Mouse (Mus musculus): ENCODE data around the gene Csdc2. TPM values are rescaled to one million over a fixed set of nuclear protein-coding genes. Genes with fewer than 3 reads are reported as not detected.
"Not testable (repeated sequence)": the region's sequence is repeated elsewhere in the genome, so short reads cannot be mapped to it uniquely, and the experiment has no call there.

Csdc2 gene
- total RNA-seq, 2 experiments from 2014 or later: not detected

DNA sequence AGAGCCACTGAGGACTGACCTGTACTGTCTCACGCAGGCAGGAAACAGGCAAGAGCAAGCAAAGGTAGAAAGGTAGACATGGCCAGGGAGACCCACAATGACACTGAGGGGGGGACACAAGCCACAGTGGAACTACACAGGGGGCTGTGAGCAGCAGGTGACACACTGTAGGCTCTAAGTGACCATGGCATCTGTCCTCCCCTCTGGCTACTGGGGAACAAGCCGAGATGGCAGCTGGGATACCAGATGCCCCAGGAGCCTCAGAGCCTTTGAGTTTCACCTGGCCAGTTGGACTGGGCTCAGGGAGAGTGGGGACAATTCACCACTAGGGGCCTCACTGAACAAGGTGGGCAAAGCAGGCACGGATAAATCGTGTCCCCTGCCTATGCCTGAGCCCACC lies 15.8 kb downstream of the Csdc2 start:
- no peak for ATAC-seq (replicated peaks; ENCODE audit: poor library complexity)

DNA sequence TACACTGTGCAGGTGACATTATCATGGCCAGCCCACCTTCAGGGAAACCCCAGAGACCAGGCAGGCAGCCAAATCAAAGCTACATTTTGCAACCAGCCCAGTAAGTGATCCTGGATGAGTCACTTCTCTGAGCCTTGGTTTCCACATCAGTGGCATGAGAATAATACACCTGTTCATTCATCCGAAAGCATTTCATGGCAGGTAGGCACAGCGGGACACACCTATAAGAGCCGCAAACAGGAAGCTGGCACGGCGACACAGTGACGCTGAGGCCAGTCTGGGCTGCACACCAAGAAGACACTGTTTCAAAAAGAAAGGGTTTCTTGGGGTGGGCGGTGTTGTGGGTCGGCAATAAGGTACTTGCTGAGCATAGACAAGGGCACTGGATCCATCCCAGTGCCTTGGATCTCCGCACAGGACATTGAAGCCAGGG lies 17.6 kb downstream of the Csdc2 start:
- ATAC-seq (replicated peaks; ENCODE audit: poor library complexity): no peak

DNA sequence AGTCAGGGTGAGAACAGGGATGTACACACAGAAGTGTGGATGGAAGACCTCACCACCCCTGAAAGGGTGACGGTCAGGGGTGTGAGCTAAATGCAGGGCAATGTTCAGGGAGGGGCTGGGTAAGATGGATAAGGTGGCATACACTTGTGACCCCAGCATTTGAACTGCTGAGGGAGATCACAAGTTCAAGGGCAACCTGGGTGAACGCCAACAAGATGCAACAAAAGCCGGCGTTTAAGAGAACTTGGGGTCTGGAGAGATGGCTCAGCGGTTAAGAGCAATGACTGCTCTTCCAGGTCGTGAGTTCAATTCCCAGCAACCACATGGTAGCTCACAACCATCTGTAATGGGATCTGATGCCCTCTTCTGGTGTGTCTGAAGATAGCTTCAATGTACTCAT lies 18.2 kb downstream of the Csdc2 start:
- no peak for ATAC-seq (replicated peaks; ENCODE audit: poor library complexity)

DNA sequence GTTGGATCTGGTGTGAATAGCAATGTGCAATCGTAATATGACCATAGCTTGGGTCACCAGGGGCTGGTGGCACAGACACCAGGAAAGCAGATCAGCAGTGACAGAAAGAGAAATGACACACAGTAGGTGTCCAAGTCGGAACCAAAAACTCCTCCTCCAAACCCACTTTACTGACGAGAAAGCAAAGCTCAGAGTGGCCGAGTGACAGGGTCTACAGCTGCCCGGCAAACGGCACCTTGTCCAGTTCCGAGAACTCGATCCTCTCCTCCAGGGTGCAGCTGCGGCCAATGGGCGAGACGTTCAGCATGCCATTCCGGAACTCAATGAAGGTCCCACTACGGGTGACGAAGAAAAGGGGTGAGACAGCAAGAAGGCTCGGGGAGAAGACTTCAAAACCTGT lies 18.9 kb downstream of the Csdc2 start:
- no peak for ATAC-seq (replicated peaks; ENCODE audit: poor library complexity)

DNA sequence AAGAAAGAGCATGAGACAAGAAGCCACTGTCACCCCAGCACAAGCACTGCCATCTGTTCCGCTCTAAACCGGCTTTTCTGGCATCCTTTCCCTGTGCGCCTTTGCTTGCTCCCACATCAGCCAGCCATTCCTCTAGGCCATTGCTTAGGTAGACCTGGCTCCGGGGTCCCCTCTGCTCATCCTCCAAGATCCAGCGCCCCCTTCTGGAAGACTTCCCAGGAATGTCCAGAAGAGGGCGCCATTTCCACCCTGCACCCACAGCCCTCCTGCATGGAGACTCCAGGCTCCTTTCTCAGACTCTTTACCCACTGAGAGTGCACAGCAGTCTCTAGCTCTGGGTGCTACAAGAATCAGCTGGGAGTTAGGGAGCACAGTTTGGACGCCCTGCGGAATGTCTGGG lies 19.9 kb downstream of the Csdc2 start:
- peak; percentile 35; the same call in 1 of the 2 replicates for ATAC-seq (replicated peaks; ENCODE audit: poor library complexity)

DNA sequence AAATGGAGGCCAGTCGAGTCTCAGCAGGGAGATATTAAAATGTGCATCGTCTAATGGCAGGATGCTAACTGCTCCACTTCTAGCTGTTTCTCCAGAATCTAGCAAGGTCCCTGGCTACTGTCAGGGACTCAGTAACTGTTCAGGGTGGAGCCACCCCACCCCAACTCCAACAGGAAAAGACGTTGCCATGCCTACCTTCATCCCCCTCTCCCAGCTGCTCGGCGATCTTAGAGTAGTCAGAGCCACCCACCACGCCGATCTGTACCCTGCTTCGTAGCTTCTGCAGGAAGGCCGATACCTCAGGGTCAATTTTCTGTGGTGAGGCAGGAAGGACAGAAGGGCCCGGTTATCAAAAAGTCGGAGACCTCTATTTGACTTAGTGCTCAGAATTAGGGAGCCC lies 21.0 kb downstream of the Csdc2 start:
- no peak for ATAC-seq (replicated peaks; ENCODE audit: poor library complexity)

DNA sequence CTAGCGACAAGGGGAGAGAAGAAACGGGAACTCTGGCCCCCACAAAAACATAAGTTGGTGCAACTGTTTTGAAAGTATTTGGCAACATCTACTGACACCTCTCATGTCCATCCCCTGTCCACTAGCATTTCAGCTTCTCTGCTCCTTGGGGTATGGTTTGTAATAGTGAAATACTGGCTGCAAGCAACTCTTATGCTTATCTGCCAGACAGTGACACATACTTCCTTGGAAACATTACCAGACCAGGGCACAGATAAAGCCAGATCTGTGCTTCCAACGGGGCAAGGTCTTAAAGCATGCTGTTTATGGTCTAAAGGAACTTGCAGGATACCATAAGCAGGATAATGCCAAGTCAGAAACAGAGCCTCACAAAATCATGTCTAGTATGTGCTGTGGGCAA lies 22.3 kb downstream of the Csdc2 start:
- ATAC-seq (replicated peaks; ENCODE audit: poor library complexity): 0 out of 2 replicates have a peak, but pooled peaks have one; percentile 3

DNA sequence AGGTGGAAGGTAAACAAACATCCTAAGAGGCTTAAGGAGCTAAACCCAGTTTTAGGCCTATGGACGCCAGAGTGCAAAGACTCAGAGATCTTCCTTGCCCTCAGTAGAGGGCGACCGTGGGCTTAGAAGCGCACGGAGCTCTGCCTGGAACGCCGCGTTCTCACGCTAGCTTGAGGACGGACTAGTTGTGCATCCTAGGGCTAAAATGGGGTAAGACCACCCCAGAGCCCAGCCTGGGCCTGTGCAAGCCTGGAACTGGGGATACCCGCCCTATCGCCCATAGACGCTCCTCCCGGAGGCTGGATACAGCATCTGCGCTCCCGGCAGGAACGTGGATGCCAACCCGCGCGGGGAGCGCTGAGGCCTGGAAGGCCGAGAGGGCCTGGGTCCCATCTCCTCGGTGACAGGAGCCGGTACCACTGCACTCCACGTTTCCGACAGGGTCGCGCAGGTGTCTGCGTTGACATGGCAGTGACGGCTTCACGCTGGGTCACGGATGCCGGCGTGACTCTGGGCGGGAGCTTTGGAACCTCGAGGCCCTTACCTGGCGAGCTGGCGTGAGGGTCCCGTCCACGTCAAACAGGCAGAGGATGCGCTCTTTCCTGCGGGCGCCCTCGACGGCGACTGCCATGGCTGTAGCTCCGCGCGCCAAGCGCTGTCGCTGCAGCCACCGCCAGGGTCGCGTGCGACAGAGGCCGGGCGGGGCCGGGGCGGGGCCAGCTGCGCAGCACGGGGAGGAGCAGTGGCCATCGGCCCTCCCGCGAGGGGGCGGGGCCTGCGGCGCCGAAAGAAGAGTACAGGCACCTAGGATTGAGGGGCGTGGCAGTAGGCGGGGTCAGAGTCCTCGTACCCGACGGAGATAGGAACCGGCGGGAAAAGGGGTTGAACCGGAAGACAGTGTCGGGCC lies 23.9 kb downstream of the Csdc2 start, which contains the start of gene Pmm1:
Gene Pmm1 (minus strand): TSS at position 760 of the 907 bp plus-strand sequence.
- peak; percentile 92 for ATAC-seq (replicated peaks; ENCODE audit: poor library complexity)

DNA sequence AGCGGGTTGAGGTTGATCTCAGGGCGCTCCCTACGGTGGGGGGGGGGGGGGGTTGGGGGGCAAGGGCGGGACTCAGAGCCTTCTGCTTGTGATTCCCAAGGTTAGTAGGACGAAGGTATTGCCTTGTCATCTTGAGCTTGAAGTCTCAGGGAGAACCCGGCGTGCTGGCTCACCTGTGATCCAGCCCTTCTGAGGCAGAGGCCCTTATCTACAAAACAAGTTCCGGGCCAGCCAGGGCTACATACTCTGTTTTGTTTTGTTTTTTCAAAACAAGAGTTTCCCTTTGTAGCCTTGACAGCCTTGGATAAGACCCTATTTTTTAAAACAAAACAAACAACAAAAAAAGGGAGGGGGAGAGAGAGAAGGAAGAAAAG lies 24.5 kb downstream of the Csdc2 start:
- no peak; the same call in 1 of the 2 replicates for ATAC-seq (replicated peaks; ENCODE audit: poor library complexity)

DNA sequence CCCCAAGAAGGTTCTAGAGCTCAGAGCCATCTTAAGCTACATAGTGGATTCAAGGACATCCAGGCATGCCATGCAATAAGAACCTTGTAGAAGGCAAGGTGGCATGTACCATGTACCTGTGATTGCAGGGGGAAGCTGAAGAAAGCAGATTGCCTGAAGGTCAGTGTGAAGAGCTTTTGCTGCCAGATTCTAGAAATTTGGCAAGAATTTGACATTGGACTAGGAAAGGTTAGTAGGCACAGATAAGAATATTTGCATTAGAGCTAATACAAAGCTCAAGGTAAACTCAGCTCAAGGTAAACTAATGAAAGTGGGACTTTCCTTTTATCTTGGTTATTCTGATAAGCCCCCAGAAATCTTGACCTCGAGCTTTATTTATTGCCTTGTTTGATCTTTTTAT lies 27.7 kb downstream of the Csdc2 start:
- ATAC-seq (replicated peaks; ENCODE audit: poor library complexity): no peak

DNA sequence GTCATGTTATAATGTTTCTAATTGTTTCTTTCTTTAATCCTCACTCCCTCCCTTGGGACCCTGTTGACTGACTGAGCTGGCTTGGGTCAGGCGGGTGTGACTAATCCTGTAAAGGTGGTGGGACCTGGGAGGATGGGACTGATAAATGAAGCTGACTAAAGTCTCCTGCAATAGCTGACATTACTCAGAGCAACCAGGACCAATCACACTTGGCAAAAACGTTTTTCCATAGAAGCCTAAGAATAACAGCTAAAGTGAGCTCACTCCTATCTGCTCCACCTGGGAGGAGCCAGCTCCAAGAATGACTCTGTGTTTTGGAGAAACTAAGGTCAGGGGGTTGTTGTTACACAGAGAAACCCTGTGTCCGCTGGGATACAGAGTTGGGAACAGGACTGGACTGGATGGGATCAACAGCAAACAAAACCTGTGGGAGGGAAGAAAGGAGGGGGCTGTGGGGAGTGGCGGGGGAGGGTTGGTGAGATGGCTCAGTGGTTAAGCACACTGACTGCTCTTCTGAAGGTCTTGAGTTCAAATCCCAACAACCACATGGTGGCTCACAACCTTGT lies 28.5 kb downstream of the Csdc2 start:
- no peak for ATAC-seq (replicated peaks; ENCODE audit: poor library complexity)

DNA sequence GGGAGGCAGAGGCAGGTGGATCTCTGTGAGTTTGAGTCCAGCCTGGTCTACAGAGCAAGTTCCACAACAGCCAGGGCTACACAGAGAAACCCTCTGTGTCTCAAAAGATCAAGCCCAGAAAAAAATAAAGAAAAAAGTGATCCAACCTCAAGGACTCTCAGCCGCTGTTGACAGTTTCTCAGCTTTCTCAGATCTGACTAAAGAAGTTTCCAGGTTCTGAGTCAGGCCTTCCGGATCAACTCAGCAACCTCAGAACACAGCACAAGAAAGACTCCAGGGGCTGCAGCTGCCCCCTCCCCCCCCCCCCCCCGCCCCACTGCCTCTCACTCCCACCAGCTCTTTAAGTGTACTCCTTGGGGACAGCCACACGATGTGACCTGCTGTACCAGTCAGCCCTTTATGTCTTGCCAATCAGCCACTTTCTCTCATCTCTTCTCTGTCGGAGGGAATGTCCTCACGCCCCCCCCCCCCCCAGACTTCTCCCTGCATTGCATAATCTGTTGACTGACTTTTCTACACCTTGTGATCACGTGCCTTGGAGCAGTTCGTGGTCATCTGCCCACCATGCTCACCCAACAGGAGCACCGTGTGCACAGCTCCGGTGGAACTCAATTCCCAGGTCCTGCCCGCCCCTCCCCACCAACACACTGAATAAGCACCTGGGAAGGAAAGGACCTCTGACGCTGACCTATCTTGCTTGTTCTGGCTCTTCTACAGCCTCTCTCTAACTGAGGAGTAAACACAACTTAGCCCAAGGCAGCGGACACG lies 29.7 kb downstream of the Csdc2 start:
- ATAC-seq (replicated peaks; ENCODE audit: poor library complexity): no peak

DNA sequence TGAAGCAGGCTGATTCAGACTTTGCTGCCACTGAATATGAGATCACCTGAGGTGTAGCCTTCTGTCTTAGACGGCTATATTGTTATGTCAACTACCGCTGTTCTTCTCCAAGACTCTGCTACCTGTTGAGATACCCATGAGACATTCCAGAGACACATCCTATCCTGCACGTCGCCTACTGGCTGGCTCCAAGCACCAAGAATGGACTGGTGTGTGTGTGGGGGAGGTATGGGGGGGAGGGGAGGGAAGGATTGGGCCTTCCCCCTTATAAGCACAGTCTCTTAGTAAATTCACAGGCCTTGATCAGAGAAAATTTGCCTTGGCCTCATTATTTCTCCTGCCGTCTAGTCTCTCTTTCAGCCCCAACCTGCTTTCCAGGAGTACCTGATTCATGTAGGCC lies 31.3 kb downstream of the Csdc2 start:
- no peak for ATAC-seq (replicated peaks; ENCODE audit: poor library complexity)

DNA sequence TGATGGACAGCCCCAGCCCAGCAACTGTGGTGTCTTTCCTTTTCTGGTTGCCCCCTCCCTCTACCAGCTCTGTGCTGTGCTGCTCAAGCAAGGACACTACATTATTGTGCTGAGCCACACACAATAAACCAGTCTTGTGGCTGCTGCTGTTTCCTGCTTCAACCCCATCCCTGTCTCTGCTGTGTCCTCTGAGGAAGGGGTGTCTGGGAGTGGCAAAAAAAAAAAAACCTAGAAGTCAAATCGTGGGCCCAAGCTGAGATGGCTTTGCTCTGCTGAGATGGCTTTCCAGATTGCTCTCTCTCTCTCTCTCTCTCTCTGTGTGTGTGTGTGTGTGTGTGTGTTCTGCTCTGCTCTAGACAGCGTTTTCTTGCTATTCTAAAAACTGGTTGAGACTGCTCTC lies 31.9 kb downstream of the Csdc2 start:
- no peak for ATAC-seq (replicated peaks; ENCODE audit: poor library complexity)

DNA sequence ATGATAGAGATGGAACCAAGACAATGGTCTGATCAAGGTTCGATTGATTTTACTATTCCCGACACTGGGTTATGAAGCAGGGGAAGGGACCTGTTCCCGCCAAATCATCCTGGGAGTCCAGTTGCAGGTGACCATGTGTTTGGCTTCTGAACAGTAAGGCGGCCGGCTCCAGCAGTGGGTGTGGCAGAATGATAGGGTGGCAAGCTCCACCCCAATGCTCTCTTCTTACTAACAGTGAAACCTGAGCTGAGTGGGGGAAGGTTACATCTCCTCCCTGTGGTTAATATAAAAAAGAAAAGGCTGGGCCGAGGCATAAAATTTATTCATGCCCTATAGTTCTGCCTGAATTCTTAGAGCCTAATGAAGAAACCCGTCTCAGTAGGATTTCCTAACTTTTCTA lies 32.6 kb downstream of the Csdc2 start:
- peak; percentile 75 for ATAC-seq (replicated peaks; ENCODE audit: poor library complexity)

DNA sequence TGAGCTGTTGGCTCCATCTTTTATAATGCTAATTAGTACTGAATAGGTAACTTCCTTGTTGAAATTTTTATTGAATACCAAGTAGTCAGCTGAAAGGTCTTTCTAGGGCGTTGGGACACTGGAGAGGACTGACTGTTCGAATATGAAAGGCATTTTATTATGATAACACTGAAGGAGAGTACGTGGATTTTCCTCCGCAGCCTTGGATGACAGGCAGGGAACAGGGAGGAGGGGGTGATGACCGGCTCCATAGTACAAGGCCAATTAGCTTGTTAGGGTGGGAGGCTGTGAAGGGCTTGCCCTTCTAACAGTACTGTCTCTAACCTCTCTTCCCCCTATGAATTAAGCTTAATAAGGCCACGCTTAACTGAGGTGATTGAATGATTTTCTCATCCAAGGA lies 33.1 kb downstream of the Csdc2 start:
- not testable (repeated sequence) for ATAC-seq (replicated peaks; ENCODE audit: poor library complexity)

DNA sequence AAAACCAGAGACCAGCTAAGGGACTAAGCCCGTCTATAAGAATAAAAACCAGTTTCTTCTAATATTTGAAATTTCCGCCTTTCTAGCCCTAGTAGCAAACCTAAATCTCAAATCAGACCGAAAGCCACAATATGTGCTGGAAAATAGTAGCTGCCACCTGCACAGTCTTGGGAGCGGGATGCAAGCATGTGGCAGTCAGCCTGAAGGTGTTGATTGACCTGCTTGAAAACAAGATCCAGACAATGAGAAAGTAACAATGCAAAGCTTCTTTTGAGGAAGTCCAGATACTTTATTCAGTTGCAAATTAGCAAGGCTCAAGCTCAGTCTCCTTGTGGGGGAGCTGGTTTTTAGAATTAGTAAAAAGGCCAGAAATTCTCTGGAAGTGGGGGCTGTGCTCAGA lies 33.9 kb downstream of the Csdc2 start:
- not testable (repeated sequence) for ATAC-seq (replicated peaks; ENCODE audit: poor library complexity)

DNA sequence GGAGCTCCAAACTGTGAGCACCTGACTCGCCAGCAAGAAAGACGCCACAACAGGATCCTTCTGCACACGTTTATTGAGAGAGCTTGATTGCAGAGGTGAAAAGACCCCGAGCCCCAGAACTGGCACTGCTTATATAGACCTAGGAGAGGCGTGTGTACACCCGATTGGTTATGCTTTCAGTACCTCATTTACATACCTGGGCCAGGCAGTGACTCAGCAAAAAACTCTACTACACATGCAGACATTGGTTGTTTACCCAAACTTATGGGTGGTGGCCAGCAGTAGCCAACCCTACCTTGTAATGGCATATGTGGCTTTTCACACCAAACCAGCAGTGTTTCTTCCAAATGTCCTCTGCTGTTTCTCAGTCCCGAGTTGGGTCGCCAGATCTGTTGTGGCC lies 38.6 kb downstream of the Csdc2 start:
- ATAC-seq (replicated peaks; ENCODE audit: poor library complexity): not testable (repeated sequence)

DNA sequence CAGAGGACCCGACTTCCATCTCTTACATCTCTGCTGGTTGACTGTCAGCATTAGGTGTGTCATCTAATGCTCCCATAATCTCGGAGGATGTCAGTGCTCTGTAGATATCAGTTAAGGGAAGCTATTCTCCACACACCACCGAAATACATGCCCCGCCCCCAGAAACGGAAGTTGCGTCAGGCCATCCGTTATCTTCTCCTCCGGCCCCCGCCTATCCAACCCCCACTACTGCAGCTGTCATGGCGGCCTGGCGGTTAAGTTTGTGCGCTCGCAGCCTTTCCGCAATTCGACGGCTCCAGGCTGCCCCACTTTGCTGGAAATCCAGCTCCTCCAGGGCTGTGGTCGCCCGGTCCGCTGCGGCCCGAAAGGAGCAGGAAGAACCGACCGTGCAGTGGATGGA lies 43.8 kb downstream of the Csdc2 start, which contains the start of gene 1700029P11Rik:
Gene 1700029P11Rik (plus strand): TSS at position 220 of the 400 bp plus-strand sequence.
- no peak for ATAC-seq (replicated peaks; ENCODE audit: poor library complexity)

DNA sequence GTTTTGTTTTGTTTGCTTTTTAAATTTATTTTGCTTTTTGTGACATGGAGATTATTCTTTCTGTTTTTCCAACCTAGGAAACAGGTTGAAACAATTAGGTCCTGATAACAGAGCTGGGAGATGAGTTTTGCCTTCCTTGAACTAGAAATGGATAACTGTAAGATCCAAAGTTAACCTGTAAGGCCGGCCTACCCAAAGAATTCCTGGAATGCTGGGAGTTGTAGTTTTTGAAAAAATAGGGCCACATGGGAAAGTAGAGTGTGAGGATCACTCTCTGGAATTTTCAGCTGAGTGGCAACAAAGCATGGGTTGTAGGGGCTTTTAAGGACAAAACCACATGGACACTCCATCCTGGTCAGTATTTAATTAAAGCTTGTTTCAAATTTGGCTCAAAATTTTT lies 45.6 kb downstream of the Csdc2 start:
- no peak for ATAC-seq (replicated peaks; ENCODE audit: poor library complexity)

Data from megakaryocyte progenitor cell, adult 5-6 weeks (primary cell).